Mouse (Mus musculus) erythroblast, embryonic 14.5 days (primary cell): ENCODE results near the gene Olfr126. TPM values are rescaled to one million over a fixed set of nuclear protein-coding genes. Genes with fewer than 3 reads are reported as not detected.

ENCODE experiments used
- H3K27me3 ChIP-seq: 2 replicates; pipeline ENCODE4 v1.6.1; 2012; ENCODE audit warnings: inconsistent platforms; ENCODE audit not compliant: control insufficient read depth
- H3K36me3 ChIP-seq: 2 replicates; pipeline ENCODE4 v1.6.1; 2012; ENCODE audit warnings: mild to moderate bottlenecking, inconsistent platforms; ENCODE audit not compliant: control insufficient read depth
- H3K4me1 ChIP-seq: 2 replicates; pipeline ENCODE4 v1.6.1; 2012; ENCODE audit warnings: inconsistent platforms; ENCODE audit not compliant: control insufficient read depth
- H3K4me3 ChIP-seq: replicated peaks from 2 replicates; pipeline ENCODE3; 2012; ENCODE audit warnings: moderate library complexity, mild to moderate bottlenecking, inconsistent platforms
- H3K9me3 ChIP-seq: 2 replicates; pipeline ENCODE4 v1.6.1; 2012; ENCODE audit warnings: low read length, inconsistent platforms, mixed read lengths; ENCODE audit not compliant: control insufficient read depth
- GATA1 ChIP-seq: IDR thresholded peaks from 2 replicates; pipeline ENCODE4 v1.6.1; 2012; ENCODE audit warnings: low read length, inconsistent platforms, mixed read lengths
- TAL1 ChIP-seq: IDR thresholded peaks from 3 replicates; pipeline ENCODE4 v1.6.1; 2012; ENCODE audit warnings: low read length, inconsistent platforms, mixed read lengths
- polyA plus RNA-seq: library from polyadenylated mRNA; stranded (reverse); fragments of >175 nt; gene quantifications from 2 replicates; pipeline ENCODE4 v1.2.3, GENCODE M21; 2012

Gene Olfr126
- polyA plus RNA-seq: not detected in 2 replicates

DNA sequence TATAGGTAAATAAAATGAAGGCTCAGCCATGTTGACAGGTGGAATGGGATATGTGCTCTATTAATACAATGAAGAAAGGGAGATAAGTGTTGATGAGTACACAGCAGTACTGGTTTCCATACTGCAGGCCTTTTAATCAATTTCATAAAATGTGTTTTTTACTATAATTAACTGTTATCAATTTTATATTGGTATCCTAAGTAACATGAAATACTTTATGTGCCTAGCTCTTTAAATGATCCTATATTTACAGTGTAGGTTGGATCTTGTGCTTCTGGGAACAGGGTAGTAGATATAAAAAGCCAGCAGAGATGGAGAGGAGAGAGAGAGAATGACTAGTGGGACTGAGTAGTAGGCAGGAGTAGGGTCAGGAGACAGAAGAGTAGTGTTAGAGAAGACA is at the start of gene Olfr126:
Gene Olfr126, plus strand, starts transcription at position 301 of the 400 bp plus-strand sequence.
- H3K9me3 ChIP-seq: peaks cover 4% of the 10 kb centered on the region
- TF ChIP-seq TAL1 (no peak), GATA1 (no peak)
- no peaks in the 10 kb centered on the region for H3K36me3 ChIP-seq
- H3K4me1 ChIP-seq: no peaks in the 10 kb centered on the region
- H3K27me3 ChIP-seq: no peaks in the 10 kb centered on the region
- H3K4me3 ChIP-seq: no peak within 1 kb of the TSS

DNA sequence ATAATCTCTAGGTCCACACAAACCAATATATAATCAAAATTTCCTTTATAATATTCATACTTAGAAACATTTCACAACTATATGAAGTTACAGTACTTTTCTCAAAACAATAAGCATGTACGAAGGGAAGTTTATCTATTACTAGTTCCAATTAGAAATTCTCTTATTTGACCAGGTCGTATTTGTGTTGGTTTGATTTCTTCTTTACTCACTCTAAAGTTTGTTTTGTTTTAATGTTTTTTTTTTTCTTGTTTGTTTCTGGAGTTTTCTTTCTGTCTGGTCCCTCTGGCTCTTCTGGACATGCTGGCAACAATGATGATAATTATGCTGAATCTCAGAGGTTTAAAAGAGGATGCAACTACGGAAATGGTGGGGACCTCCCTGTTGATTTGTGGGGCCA is 47.7 kb upstream of the Olfr126 start, which contains the start of gene Olfr124:
Gene Olfr124, plus strand, starts transcription at position 301 of the 400 bp plus-strand sequence.
- Histone ChIP-seq H3K27me3 (no peaks in the 10 kb centered on the region), H3K4me1 (no peaks in the 10 kb centered on the region), H3K36me3 (no peaks in the 10 kb centered on the region), H3K4me3 (no peak within 1 kb of the TSS), H3K9me3 (peaks cover 5% of the 10 kb centered on the region; the same call in 1 of the 2 replicates)
- TF ChIP-seq TAL1: no peak

DNA sequence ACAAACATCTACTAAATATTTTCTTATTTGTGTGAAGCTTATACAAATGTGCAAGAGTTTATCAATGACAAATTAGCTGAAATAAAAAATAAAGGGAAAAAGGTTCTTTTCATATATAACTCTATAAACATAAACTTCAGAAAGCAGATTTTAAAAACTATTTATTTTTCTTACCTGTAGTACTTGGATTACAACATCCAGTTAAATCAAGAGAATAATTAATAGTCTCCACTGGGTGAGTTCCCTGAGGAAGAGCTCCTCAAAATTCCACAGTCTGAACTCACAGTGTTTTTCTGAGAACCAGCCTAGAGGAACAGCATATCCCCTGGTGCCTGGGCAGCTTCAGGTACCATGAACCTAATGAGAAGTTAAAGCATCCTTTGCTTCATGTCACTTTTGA is 14.6 kb upstream of the Olfr126 start, which contains the start of gene Olfr125:
Gene Olfr125, plus strand, starts transcription at position 301 of the 400 bp plus-strand sequence.
- Histone ChIP-seq H3K27me3 (no peaks in the 10 kb centered on the region), H3K36me3 (no peaks in the 10 kb centered on the region), H3K4me1 (no peaks in the 10 kb centered on the region), H3K9me3 (no peaks in the 10 kb centered on the region), H3K4me3 (no peak within 1 kb of the TSS)
- TF ChIP-seq GATA1 (no peak), TAL1 (no peak)

DNA sequence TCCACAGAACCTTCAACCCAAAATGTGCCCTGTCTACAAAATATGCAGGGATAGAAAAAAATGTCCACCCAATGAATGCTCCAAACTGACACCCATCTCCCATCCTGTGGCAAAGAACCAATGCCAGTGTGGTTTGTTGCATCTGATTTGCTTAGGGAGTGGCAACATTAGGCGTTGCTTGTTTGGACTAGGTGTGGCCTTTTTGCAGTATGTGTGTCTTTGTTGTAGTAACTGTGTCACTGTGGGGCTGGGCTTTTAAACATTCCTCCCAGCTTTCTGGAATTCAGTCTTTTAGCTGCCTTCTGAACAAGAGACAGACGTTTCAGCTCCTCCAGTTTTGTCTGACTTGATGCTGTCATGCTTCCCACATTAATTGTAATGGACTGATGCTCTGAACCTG is 16.6 kb downstream of the Olfr126 start:
- H3K27me3 ChIP-seq: no peaks in the 10 kb centered on the region
- peaks cover 13% of the 10 kb centered on the region for H3K9me3 ChIP-seq
- no peak overlapping the region for H3K4me3 ChIP-seq
- H3K36me3 ChIP-seq: no peaks in the 10 kb centered on the region
- TF ChIP-seq GATA1: no peak
- no peak for TF ChIP-seq TAL1
- H3K4me1 ChIP-seq: no peaks in the 10 kb centered on the region

- Histone ChIP-seq H3K9me3 (peaks cover 2% of the 10 kb centered on the region; the same call in 1 of the 2 replicates), H3K27me3 (no peaks in the 10 kb centered on the region), H3K4me1 (no peaks in the 10 kb centered on the region), H3K36me3 (no peaks in the 10 kb centered on the region), H3K4me3 (no peak overlapping the region)
- TF ChIP-seq TAL1 (no peak), GATA1 (no peak)
Measured at GRCm38 (mm10) chr17:37869676-37870205, 22.5 kb downstream of the Olfr126 start.

GRCm38 (mm10) chr17:37873830-37874229 is 26.5 kb downstream of the Olfr126 start:
- H3K4me1 ChIP-seq: no peaks in the 10 kb centered on the region
- no peak for TF ChIP-seq TAL1
- TF ChIP-seq GATA1: no peak
- H3K4me3 ChIP-seq: no peak overlapping the region
- H3K27me3 ChIP-seq: no peaks in the 10 kb centered on the region
- H3K9me3 ChIP-seq: peaks cover 2% of the 10 kb centered on the region; the same call in 1 of the 2 replicates
- no peaks in the 10 kb centered on the region for H3K36me3 ChIP-seq

GRCm38 (mm10) chr17:37900137-37900536 is 52.9 kb downstream of the Olfr126 start, which contains the start of gene Olfr127:
Gene Olfr127 (plus strand): TSS chr17:37900437.
- H3K9me3 ChIP-seq: no peaks in the 10 kb centered on the region
- no peaks in the 10 kb centered on the region for H3K27me3 ChIP-seq
- H3K4me3 ChIP-seq: no peak within 1 kb of the TSS
- H3K36me3 ChIP-seq: no peaks in the 10 kb centered on the region
- TF ChIP-seq TAL1: no peak
- no peak for TF ChIP-seq GATA1
- H3K4me1 ChIP-seq: no peaks in the 10 kb centered on the region

Other genes with a start within 250 kb of the Olfr126 start
- not detected in 2 replicates for gene Olfr115, start 220.4 kb upstream of the Olfr126 start, polyA plus RNA-seq
- not detected in 2 replicates for gene Olfr116, start 220.3 kb upstream of the Olfr126 start, polyA plus RNA-seq
- not detected in 2 replicates for gene Olfr117, start 183.7 kb upstream of the Olfr126 start, polyA plus RNA-seq
- not detected in 2 replicates for gene Olfr118, start 180.5 kb upstream of the Olfr126 start, polyA plus RNA-seq
- not detected in 2 replicates for gene Olfr119, start 150.9 kb upstream of the Olfr126 start, polyA plus RNA-seq
- gene Olfr120, start 125.7 kb upstream of the Olfr126 start, polyA plus RNA-seq: not detected in 2 replicates
- gene Olfr121, start 98.6 kb upstream of the Olfr126 start, polyA plus RNA-seq: not detected in 2 replicates
- not detected in 2 replicates for gene Olfr122, start 78.9 kb upstream of the Olfr126 start, polyA plus RNA-seq
- gene Olfr123, start 54.0 kb upstream of the Olfr126 start, polyA plus RNA-seq: 0.03 TPM in 1 of 2 replicates, not detected in the other
- gene Olfr124, start 47.6 kb upstream of the Olfr126 start, polyA plus RNA-seq: not detected in 2 replicates
- gene Olfr125, start 14.5 kb upstream of the Olfr126 start, polyA plus RNA-seq: not detected in 2 replicates
- not detected in 2 replicates for gene Olfr127, start 53.0 kb downstream of the Olfr126 start, polyA plus RNA-seq
- 0.04 TPM in 1 of 2 replicates, not detected in the other for gene Olfr128, start 73.1 kb downstream of the Olfr126 start, polyA plus RNA-seq
- gene Olfr761, start 105.6 kb downstream of the Olfr126 start, polyA plus RNA-seq: not detected in 2 replicates
- not detected in 2 replicates for gene Olfr129, start 212.6 kb downstream of the Olfr126 start, polyA plus RNA-seq
- not detected in 2 replicates for gene Olfr130, start 216.4 kb downstream of the Olfr126 start, polyA plus RNA-seq
- not detected in 2 replicates for gene Olfr131, start 241.2 kb downstream of the Olfr126 start, polyA plus RNA-seq